Mouse (Mus musculus) CH12.LX (cell line): ENCODE measurements around the gene Slc34a1. TPM values are rescaled to one million over a fixed set of nuclear protein-coding genes. Genes with fewer than 3 reads are reported as not detected.

Experiments used
- DNase-seq: peaks from one replicate; pipeline ENCODE4 v3.0.0-alpha.2; 2013; ENCODE audit errors: extremely low read depth
- H3K27ac ChIP-seq: 2 replicates; pipeline ENCODE4 v1.5.1; 2012; ENCODE audit warnings: low read depth, mild to moderate bottlenecking, control low read depth, moderate library complexity; ENCODE audit not compliant: insufficient read depth
- H3K27me3 ChIP-seq: replicated peaks from 2 replicates; pipeline ENCODE3; 2012; ENCODE audit warnings: inconsistent platforms
- H3K36me3 ChIP-seq, 2 experiments: replicated peaks in 1 of 2; 2 replicates each; pipeline versions ENCODE3 to v1.6.1; 2012; ENCODE audit warnings: inconsistent platforms in 1 of 2, low read length in 1 of 2, mild to moderate bottlenecking in 1 of 2, mixed read lengths in 1 of 2, moderate library complexity in 1 of 2; ENCODE audit not compliant: control insufficient read depth in 1 of 2, insufficient read depth in 1 of 2
- H3K4me1 ChIP-seq, 2 experiments: 2 replicates each; pipeline ENCODE4 v1.6.1; 2012; ENCODE audit warnings: inconsistent platforms in 1 of 2, moderate library complexity in 1 of 2; ENCODE audit not compliant: insufficient read depth in 2 of 2, control insufficient read depth in 1 of 2
- H3K4me2 ChIP-seq: 2 replicates; pipeline ENCODE4 v1.6.1; 2012; ENCODE audit warnings: low read depth, mild to moderate bottlenecking, control low read depth; ENCODE audit not compliant: poor library complexity, insufficient read depth, severe bottlenecking
- H3K4me3 ChIP-seq, 3 experiments: fragments of 150-350 bp in 1 of 3; sonication (generic) in 1 of 3; replicated peaks in 1 of 3; 2 replicates each; pipeline versions ENCODE3 to v1.5.1; 2011 to 2012; ENCODE audit warnings: low read depth in 2 of 3, low read length in 2 of 3, mild to moderate bottlenecking in 2 of 3, moderate library complexity in 2 of 3, control low read depth in 1 of 3, improper control_type of control experiment in 1 of 3, inconsistent platforms in 1 of 3, mixed read lengths in 1 of 3; ENCODE audit not compliant: poor library complexity in 1 of 3
- H3K79me2 ChIP-seq: replicated peaks from 2 replicates; pipeline ENCODE4 v1.6.1; 2012; ENCODE audit warnings: mild to moderate bottlenecking, moderate library complexity; ENCODE audit not compliant: control insufficient read depth, poor library complexity, insufficient read depth, severe bottlenecking; ENCODE audit errors: extremely low read depth
- H3K9ac ChIP-seq: 2 replicates; pipeline ENCODE4 v1.6.1; 2012; ENCODE audit warnings: low read depth, mild to moderate bottlenecking, control low read depth, moderate library complexity; ENCODE audit not compliant: insufficient read depth
- H3K9me3 ChIP-seq: replicated peaks from 2 replicates; pipeline ENCODE3; 2012; ENCODE audit warnings: low read length, inconsistent platforms, mixed read lengths
- CHD1 ChIP-seq: IDR thresholded peaks from 2 replicates; pipeline ENCODE4 v1.6.1; 2012; ENCODE audit warnings: low read depth, low read length, improper control_type of control experiment, inconsistent platforms
- CTCF ChIP-seq, 2 experiments: IDR thresholded peaks in 1 of 2; conservative IDR thresholded peaks in 1 of 2; 2 replicates each; pipeline ENCODE4 v1.5.1; 2011 to 2012; ENCODE audit warnings: low read depth in 2 of 2, low read length in 2 of 2, improper control_type of control experiment in 1 of 2, inconsistent platforms in 1 of 2, mild to moderate bottlenecking in 1 of 2, moderate library complexity in 1 of 2
- E2F4 ChIP-seq: IDR thresholded peaks from 2 replicates; pipeline ENCODE4 v1.6.1; 2011; ENCODE audit warnings: low read depth, low read length, improper control_type of control experiment; ENCODE audit not compliant: insufficient replicate concordance
- ELF1 ChIP-seq: IDR thresholded peaks from 2 replicates; pipeline ENCODE4 v1.6.1; 2014; ENCODE audit warnings: low read depth, mild to moderate bottlenecking, inconsistent platforms, low read length, improper control_type of control experiment
- EP300 ChIP-seq: IDR thresholded peaks from 2 replicates; pipeline ENCODE4 v1.6.1; 2011; ENCODE audit warnings: low read length, improper control_type of control experiment
- ETS1 ChIP-seq: conservative IDR thresholded peaks from 2 replicates; pipeline ENCODE4 v1.6.1; 2012; ENCODE audit warnings: low read depth, mild to moderate bottlenecking, inconsistent platforms, low read length, improper control_type of control experiment, moderate library complexity
- GABPA ChIP-seq: IDR thresholded peaks from 2 replicates; pipeline ENCODE4 v1.6.1; 2012; ENCODE audit warnings: low read depth, low read length, improper control_type of control experiment, inconsistent platforms; ENCODE audit not compliant: insufficient replicate concordance
- HCFC1 ChIP-seq: IDR thresholded peaks from 2 replicates; pipeline ENCODE4 v1.6.1; 2012; ENCODE audit warnings: low read depth, mild to moderate bottlenecking, inconsistent platforms, low read length, improper control_type of control experiment
- IRF4 ChIP-seq: IDR thresholded peaks from 2 replicates; pipeline ENCODE4 v1.6.1; 2014; ENCODE audit warnings: low read depth, mild to moderate bottlenecking, inconsistent platforms, low read length, improper control_type of control experiment
- JUN ChIP-seq: IDR thresholded peaks from 2 replicates; pipeline ENCODE4 v1.6.1; 2011; ENCODE audit warnings: low read depth, mild to moderate bottlenecking, low read length, improper control_type of control experiment, moderate library complexity; ENCODE audit not compliant: insufficient read depth
- JUND ChIP-seq: conservative IDR thresholded peaks from 2 replicates; pipeline ENCODE4 v1.6.1; 2011; ENCODE audit warnings: low read depth, low read length, improper control_type of control experiment
- KAT2A ChIP-seq: IDR thresholded peaks from 2 replicates; pipeline ENCODE4 v1.6.1; 2012; ENCODE audit warnings: low read length, improper control_type of control experiment, inconsistent platforms; ENCODE audit not compliant: insufficient replicate concordance
- MAFK ChIP-seq: IDR thresholded peaks from 2 replicates; pipeline ENCODE4 v1.6.1; 2011; ENCODE audit warnings: low read length, improper control_type of control experiment; ENCODE audit not compliant: insufficient replicate concordance
- MAX ChIP-seq: IDR thresholded peaks from 2 replicates; pipeline ENCODE4 v1.6.1; 2011; ENCODE audit warnings: low read length, improper control_type of control experiment
- MAZ ChIP-seq: IDR thresholded peaks from 2 replicates; pipeline ENCODE4 v1.6.1; 2012; ENCODE audit warnings: low read depth, mild to moderate bottlenecking, inconsistent platforms, low read length, improper control_type of control experiment, moderate library complexity
- MEF2A ChIP-seq: IDR thresholded peaks from 2 replicates; pipeline ENCODE4 v1.6.1; 2014; ENCODE audit warnings: low read depth, mild to moderate bottlenecking, inconsistent platforms, low read length, improper control_type of control experiment, borderline replicate concordance
- MXI1 ChIP-seq: IDR thresholded peaks from 2 replicates; pipeline ENCODE4 v1.6.1; 2011; ENCODE audit warnings: mild to moderate bottlenecking, low read depth, low read length, improper control_type of control experiment
- MYC ChIP-seq: IDR thresholded peaks from 2 replicates; pipeline ENCODE4 v1.6.1; 2011; ENCODE audit warnings: low read depth, mild to moderate bottlenecking, improper control_type of control experiment, low read length
- PAX5 ChIP-seq: IDR thresholded peaks from 2 replicates; pipeline ENCODE4 v1.6.1; 2012; ENCODE audit warnings: low read length, inconsistent platforms, mixed read lengths
- POLR2A ChIP-seq: IDR thresholded peaks from 2 replicates; pipeline ENCODE4 v1.6.1; 2011; ENCODE audit warnings: low read depth, mild to moderate bottlenecking, improper control_type of control experiment, low read length
- POLR2AphosphoS2 ChIP-seq: IDR thresholded peaks from 2 replicates; pipeline ENCODE4 v1.6.1; 2011; ENCODE audit warnings: low read depth, low read length, improper control_type of control experiment
- RCOR1 ChIP-seq: conservative IDR thresholded peaks from 2 replicates; pipeline ENCODE4 v1.6.1; 2012; ENCODE audit warnings: low read depth, mild to moderate bottlenecking, inconsistent platforms, low read length, improper control_type of control experiment
- SIN3A ChIP-seq: IDR thresholded peaks from 2 replicates; pipeline ENCODE4 v1.6.1; 2012; ENCODE audit warnings: low read length, improper control_type of control experiment, inconsistent platforms
- SMC3 ChIP-seq: IDR thresholded peaks from 2 replicates; pipeline ENCODE4 v1.6.1; 2011; ENCODE audit warnings: low read depth, low read length, improper control_type of control experiment
- TCF12 ChIP-seq: IDR thresholded peaks from 2 replicates; pipeline ENCODE4 v1.6.1; 2014; ENCODE audit warnings: low read depth, mild to moderate bottlenecking, inconsistent platforms, low read length, improper control_type of control experiment
- UBTF ChIP-seq: IDR thresholded peaks from 2 replicates; pipeline ENCODE4 v1.6.1; 2012; ENCODE audit warnings: low read depth, mild to moderate bottlenecking, inconsistent platforms, low read length, improper control_type of control experiment, moderate library complexity
- ZMIZ1 ChIP-seq: IDR thresholded peaks from 2 replicates; pipeline ENCODE4 v1.6.1; 2012; ENCODE audit warnings: low read depth, mild to moderate bottlenecking, inconsistent platforms, low read length, improper control_type of control experiment
- ZNF384 ChIP-seq: IDR thresholded peaks from 2 replicates; pipeline ENCODE4 v1.6.1; 2012; ENCODE audit warnings: low read depth, low read length, improper control_type of control experiment, inconsistent platforms
- dilution Hi-C: fragments of 300-500 bp; cut with MboI; formaldehyde crosslinking; loops from 2 replicates; pipeline ENCODE4 v1.14.3; 2020; ENCODE audit warnings: low sequenced_read_pairs; ENCODE audit not compliant: extremely low pct_unique_long_range_greater_than_20kb, extremely low pct_ligation_motif_present
- in situ Hi-C: fragments of 300-500 bp; cut with MboI; formaldehyde crosslinking; loops from 3 replicates; pipeline ENCODE4 v1.14.3; 2019; ENCODE audit warnings: low sequenced_read_pairs, low pct_ligation_motif_present, low pct_unique_long_range_greater_than_20kb, mixed read lengths
- polyA plus RNA-seq: library from polyadenylated mRNA; unstranded; fragments of >175 nt; gene quantifications from 2 replicates; pipeline ENCODE4 v1.2.1, GENCODE M21; 2012; ENCODE audit warnings: low read depth; ENCODE audit not compliant: insufficient read length
- total RNA-seq, 2 experiments: library from RNA; depleted of rRNA; stranded (reverse); fragments of 300-350 nt in 1 of 2; fragments of >200 nt in 1 of 2; gene quantifications; 2 replicates each; pipeline ENCODE4 v1.2.3; 2012 to 2014

The Slc34a1 gene
- total RNA-seq (2012; rRNA removed) (not detected in 2 replicates), total RNA-seq (2014; rRNA removed) (not detected in 2 replicates), polyA plus RNA-seq (not detected in 2 replicates)

- no peak for TF ChIP-seq CHD1
- no peak for TF ChIP-seq ETS1
- TF ChIP-seq MXI1 = no peak
- no peak for TF ChIP-seq CTCF (conservative IDR thresholded peaks at IDR 0.05 in 1 of 2, IDR thresholded peaks at IDR 0.05 in 1 of 2; ENCODE audit: low read depth in 2 of 2, low read length in 2 of 2)
- no peak for TF ChIP-seq POLR2AphosphoS2
- TF ChIP-seq SIN3A = no peak
- TF ChIP-seq ELF1 = no peak
- TF ChIP-seq GABPA = no peak
- TF ChIP-seq PAX5 = no peak
- TF ChIP-seq RCOR1 = no peak
- TF ChIP-seq MAFK = no peak
- TF ChIP-seq IRF4 = no peak
- TF ChIP-seq JUN = no peak
- TF ChIP-seq SMC3 = no peak
- TF ChIP-seq MAZ = no peak
- in situ Hi-C loops = no loop called here
- Histone ChIP-seq H3K27ac (no peak within 1 kb of the TSS), H3K4me3 (no peak within 1 kb of the TSS), H3K4me2 (no peak within 1 kb of the TSS), H3K36me3 (no peaks in the 10 kb centered on the region), H3K4me1 (peaks cover 2 to 6% of the 10 kb centered on the region in 2 experiments; a peak in 3 of 4 replicates), H3K9me3 (no peaks in the 10 kb centered on the region), H3K27me3 (peaks cover 54% of the 10 kb centered on the region), H3K79me2 (no peaks in the 10 kb centered on the region), H3K9ac (no peak within 1 kb of the TSS)
- dilution Hi-C loops = no loop called here
- DNase-seq = no peak
Observed at GRCm38 (mm10) chr13:55398088-55398487, at the start of gene Slc34a1. TSS of gene Slc34a1 (plus strand) at chr13:55398187.

- in situ Hi-C loops (no loop called here), dilution Hi-C loops (no loop called here)
- Histone ChIP-seq H3K4me1 (peaks cover 8 to 53% of the 10 kb centered on the region in 2 experiments), H3K79me2 (peaks cover 61% of the 10 kb centered on the region), H3K9me3 (no peaks in the 10 kb centered on the region), H3K4me2 (peak overlapping the region; percentile 84), H3K4me3 (peak overlapping the region; percentile 92 to 100 (median 93)), H3K36me3 (peaks cover 30 to 48% of the 10 kb centered on the region in 2 experiments), H3K27ac (no peak overlapping the region), H3K27me3 (no peaks in the 10 kb centered on the region), H3K9ac (peak overlapping the region; percentile 93)
- TF ChIP-seq JUND (no peak), ZNF384 (no peak), MAFK (no peak), POLR2A (no peak), TCF12 (no peak), JUN (no peak), KAT2A (no peak), EP300 (no peak), MXI1 (no peak), SMC3 (no peak), UBTF (no peak), PAX5 (no peak), ZMIZ1 (no peak), MAX (no peak), MEF2A (no peak), E2F4 (no peak), CTCF (conservative IDR thresholded peaks at IDR 0.05 in 1 of 2, IDR thresholded peaks at IDR 0.05 in 1 of 2; ENCODE audit: low read depth in 2 of 2, low read length in 2 of 2) (no peak), HCFC1 (no peak), MYC (no peak)
- DNase-seq = no peak
Observed at GRCm38 (mm10) chr13:55361145-55361544, 36.8 kb upstream of the Slc34a1 start.
